Mouse (Mus musculus): ENCODE data around the gene Gm3045.

GRCm38 (mm10) chr13:56450035-56450434 lies 23.6 kb downstream of the Gm3045 start:
- TF ChIP-seq CTCF (IDR thresholded peaks at IDR 0.05; ENCODE audit: low read depth, low read length) (no peak), POLR2A (IDR thresholded peaks at IDR 0.05; ENCODE audit: extremely low read depth, insufficient read depth, low read length) (no peak)
